Mouse (Mus musculus) small intestine, adult 2 months (tissue): ENCODE measurements around the gene Plekhg3. TPM values are rescaled to one million over a fixed set of nuclear protein-coding genes. Genes with fewer than 3 reads are reported as not detected.

Experiments used
- H3K27ac ChIP-seq: fragments of 200-500 bp; 2 replicates; pipeline ENCODE4 v1.5.1; 2012; ENCODE audit warnings: low read depth, low read length, control low read depth, inconsistent platforms; ENCODE audit not compliant: insufficient read depth
- H3K27me3 ChIP-seq: fragments of 200-500 bp; 2 replicates; pipeline ENCODE4 v1.6.1; 2012; ENCODE audit warnings: mild to moderate bottlenecking, moderate library complexity, low read length, inconsistent platforms; ENCODE audit not compliant: control insufficient read depth, insufficient read depth
- H3K36me3 ChIP-seq: fragments of 200-500 bp; 2 replicates; pipeline ENCODE4 v1.6.1; 2012; ENCODE audit warnings: mild to moderate bottlenecking, low read length, control low read depth, inconsistent platforms; ENCODE audit not compliant: control insufficient read depth, insufficient read depth
- H3K4me1 ChIP-seq: fragments of 200-500 bp; 2 replicates; pipeline ENCODE4 v1.6.1; 2012; ENCODE audit warnings: low read length, inconsistent platforms, mixed read lengths; ENCODE audit not compliant: control insufficient read depth, insufficient read depth, insufficient read length
- H3K4me3 ChIP-seq: fragments of 200-500 bp; 2 replicates; pipeline ENCODE4 v1.5.1; 2012; ENCODE audit warnings: low read depth, mild to moderate bottlenecking, control low read depth, inconsistent platforms, low read length, moderate library complexity
- CTCF ChIP-seq: fragments of 200-500 bp; IDR thresholded peaks from 2 replicates; pipeline ENCODE4 v1.5.1; 2012; ENCODE audit warnings: low read depth, mild to moderate bottlenecking, control low read depth, inconsistent platforms, low read length, moderate library complexity, mixed read lengths; ENCODE audit not compliant: insufficient replicate concordance, insufficient read length; ENCODE audit errors: extremely low read depth
- POLR2A ChIP-seq: fragments of 200-500 bp; IDR thresholded peaks from 2 replicates; pipeline ENCODE4 v1.6.1; 2012; ENCODE audit warnings: low read depth, mild to moderate bottlenecking, control low read depth, inconsistent platforms, low read length, moderate library complexity
- WGBS: fragments of 180-500 bp; shearing (Covaris S2); methylation state at CpG from one replicate; pipeline ENCODE4 v1.1.7; 2018; 5-methylcytosine and 5-hydroxymethylcytosine counted together
- polyA plus RNA-seq: library from polyadenylated mRNA; depleted of rRNA; stranded (reverse); fragments of >200 nt; gene quantifications from 2 replicates; pipeline ENCODE4 v1.2.3, GENCODE M21; 2012; rRNA removed

Plekhg3 gene
- polyA plus RNA-seq, 1 experiment = 16.9 TPM

GRCm38 (mm10) chr12:76619847-76620246 lies 89.2 kb downstream of the Plekhg3 start:
- Histone ChIP-seq H3K27ac (no peak overlapping the region), H3K36me3 (no peaks in the 10 kb centered on the region), H3K4me1 (no peaks in the 10 kb centered on the region), H3K27me3 (no peaks in the 10 kb centered on the region), H3K4me3 (no peak overlapping the region)
- WGBS = 59% methylated on average over 5 of the region's 5 CpGs
- TF ChIP-seq CTCF = no peak
- TF ChIP-seq POLR2A = no peak

- H3K27me3 ChIP-seq = no peaks in the 10 kb centered on the region
- no peak overlapping the region for H3K4me3 ChIP-seq
- no peaks in the 10 kb centered on the region for H3K4me1 ChIP-seq
- TF ChIP-seq POLR2A (no peak), CTCF (no peak)
- no peaks in the 10 kb centered on the region for H3K36me3 ChIP-seq
- H3K27ac ChIP-seq = no peak overlapping the region
- 86% methylated on average over 6 of the region's 6 CpGs for WGBS
Measured at GRCm38 (mm10) chr12:76623374-76623773, 92.7 kb downstream of the Plekhg3 start.

Other genes with a start within 250 kb of the Plekhg3 start
- gene Akap5, start 206.0 kb upstream of the Plekhg3 start, polyA plus RNA-seq = 0.04 TPM in 1 of 2 replicates, not detected in the other
- gene Zbtb25, start 161.3 kb upstream of the Plekhg3 start, polyA plus RNA-seq = 1.4 and 2.2 TPM in 2 replicates
- gene Zbtb1, start 160.6 kb upstream of the Plekhg3 start, polyA plus RNA-seq = 0.55 and 0.89 TPM in 2 replicates
- gene Hspa2, start 126.7 kb upstream of the Plekhg3 start, polyA plus RNA-seq = 3.7 and 8.9 TPM in 2 replicates
- gene Ppp1r36, start 113.4 kb upstream of the Plekhg3 start, polyA plus RNA-seq = not detected in 2 replicates
- gene Sptb, start 179.7 kb downstream of the Plekhg3 start, polyA plus RNA-seq = 0.60 TPM in 2 replicates
- 20.3 and 20.9 TPM in 2 replicates for gene Churc1, start 234.6 kb downstream of the Plekhg3 start, polyA plus RNA-seq
- 9.1 and 27.1 TPM in 2 replicates for gene Fntb, start 234.7 kb downstream of the Plekhg3 start, polyA plus RNA-seq